Mouse (Mus musculus) myocyte (in vitro differentiated cells): ENCODE data around the gene Fmn2.

Experiments
- CEBPB ChIP-seq: IDR thresholded peaks from 2 replicates; pipeline ENCODE4 v1.6.1; 2011; ENCODE audit warnings: mild to moderate bottlenecking, moderate library complexity; ENCODE audit not compliant: poor library complexity, insufficient read depth, severe bottlenecking
- MYOG ChIP-seq, 3 experiments: IDR thresholded peaks; one replicate each; pipeline ENCODE4 v1.6.1; 2011; ENCODE audit warnings: control low read depth in 2 of 3, low read depth in 2 of 3, mild to moderate bottlenecking in 2 of 3; ENCODE audit not compliant: insufficient read length in 2 of 3, control insufficient read depth in 1 of 3, insufficient read depth in 1 of 3
- POLR2A ChIP-seq: IDR thresholded peaks from one replicate; pipeline ENCODE4 v1.6.1; 2011; ENCODE audit warnings: low read depth, mild to moderate bottlenecking, control low read depth, moderate library complexity; ENCODE audit not compliant: insufficient read length
- POLR2AphosphoS2 ChIP-seq: IDR thresholded peaks from one replicate; pipeline ENCODE4 v1.6.1; 2011; ENCODE audit warnings: low read depth, control low read depth; ENCODE audit not compliant: insufficient read length
- TCF12 ChIP-seq: IDR thresholded peaks from one replicate; pipeline ENCODE4 v1.6.1; 2011; ENCODE audit warnings: mild to moderate bottlenecking, control low read depth; ENCODE audit not compliant: poor library complexity, insufficient read depth, severe bottlenecking

DNA sequence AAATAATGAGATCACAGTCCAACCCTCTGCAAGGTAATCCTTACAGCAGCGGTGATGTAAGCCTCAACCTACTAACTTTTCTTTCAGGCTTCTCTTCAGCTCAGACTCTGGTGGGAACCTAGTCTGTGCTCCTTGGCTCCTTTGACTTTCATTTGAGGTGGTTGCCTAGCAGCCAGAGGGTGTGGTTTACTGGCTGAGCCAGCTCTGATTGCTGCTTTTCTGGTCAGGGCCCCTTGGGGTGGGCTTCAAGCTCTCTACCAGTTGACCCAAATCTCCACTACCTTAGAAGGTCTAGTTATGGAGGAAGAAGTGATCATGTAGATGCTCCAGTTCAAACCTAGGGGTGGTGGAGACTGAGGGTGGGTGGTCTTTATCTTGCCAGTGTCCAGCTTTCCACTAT lies 128.4 kb downstream of the Fmn2 start:
- TF ChIP-seq POLR2A (no peak), MYOG (IDR thresholded peaks at IDR 0.05; ENCODE audit: control insufficient read depth in 1 of 3, insufficient read depth in 1 of 3, insufficient read length in 2 of 3, low read depth in 2 of 3) (no peak), CEBPB (no peak), POLR2AphosphoS2 (no peak), TCF12 (no peak)
